Mouse (Mus musculus) lung, adult 2 months (tissue): Measurements from ENCODE around the gene Kncn.

Experiments used
- CTCF ChIP-seq: fragments of 200-500 bp; IDR thresholded peaks from 2 replicates; pipeline ENCODE4 v1.5.1; 2011; ENCODE audit warnings: mild to moderate bottlenecking, low read length, control low read depth; ENCODE audit not compliant: insufficient read depth
- POLR2A ChIP-seq: fragments of 200-500 bp; IDR thresholded peaks from 2 replicates; pipeline ENCODE4 v1.6.1; 2011; ENCODE audit warnings: low read depth, mild to moderate bottlenecking, control low read depth, low read length, borderline replicate concordance; ENCODE audit errors: extremely low read depth

DNA sequence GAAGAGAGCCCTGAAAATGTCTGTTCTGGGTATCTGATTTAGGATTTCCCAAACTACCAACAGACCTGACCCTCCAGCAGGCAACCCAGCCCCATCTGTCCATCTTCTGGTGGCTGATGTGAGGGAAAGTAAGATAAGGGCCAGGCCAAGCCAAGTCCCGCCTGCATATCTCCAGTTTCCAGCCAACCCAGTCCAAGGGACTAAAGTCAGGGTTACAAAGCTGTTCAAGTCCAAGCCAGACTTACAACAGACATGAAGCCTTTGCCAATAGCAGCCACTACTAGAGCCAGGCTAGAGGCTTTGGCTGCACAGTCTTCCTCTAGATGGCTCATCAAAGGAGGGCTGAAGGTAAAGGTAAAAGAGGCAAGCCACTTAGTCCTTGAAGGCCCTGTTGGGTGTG lies 23.8 kb downstream of the Kncn start:
- no peak for TF ChIP-seq POLR2A
- no peak for TF ChIP-seq CTCF
